Mouse (Mus musculus): ENCODE measurements around the gene Qsox2. TPM values are rescaled to one million over a fixed set of nuclear protein-coding genes. Genes with fewer than 3 reads are reported as not detected.

The Qsox2 gene
- polyA plus RNA-seq (2012; rRNA removed): 7.0 and 9.8 TPM in 2 replicates

DNA sequence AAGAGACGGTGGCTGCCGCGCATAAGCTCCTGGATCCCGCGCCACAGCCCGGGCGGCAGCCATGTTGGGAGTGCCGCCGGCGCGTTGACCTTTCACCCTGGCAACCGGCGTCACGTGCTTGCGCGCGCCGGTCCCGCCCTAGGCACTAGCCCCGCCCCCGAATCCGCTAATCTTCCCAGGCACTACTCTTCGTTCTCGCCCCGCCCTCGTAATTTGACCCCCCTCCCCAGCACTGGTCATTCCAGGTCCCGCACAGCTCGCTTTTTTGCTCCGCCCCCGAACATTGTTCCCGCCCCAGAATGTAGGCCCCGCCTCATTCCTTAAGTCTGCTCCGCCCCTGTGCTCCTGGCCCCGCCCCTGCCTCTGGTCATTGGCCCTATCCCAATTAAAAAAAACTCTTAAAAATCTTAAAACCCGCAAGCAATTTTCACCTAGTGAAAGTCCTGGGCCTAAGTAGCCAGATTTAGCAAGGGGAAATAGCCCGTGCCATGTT is at the start of gene Qsox2:
TSS of gene Qsox2 (minus strand) at position 236 of the 493 bp plus-strand sequence.
- DNase-seq (ENCODE audit: low read depth in 1 of 2, low spot score in 2 of 2): peak; percentile 68 to 81
- TF ChIP-seq CTCF (IDR thresholded peaks at IDR 0.05; ENCODE audit: extremely low read depth, insufficient read depth, insufficient read length, insufficient replicate concordance) (no peak), POLR2A (IDR thresholded peaks at IDR 0.05; ENCODE audit: low read depth, low read length) (no peak)
- Histone ChIP-seq H3K4me1 (ENCODE audit: control insufficient read depth, insufficient read depth, insufficient read length) (peaks cover 3% of the 10 kb centered on the region; the same call in 1 of the 2 replicates), H3K27me3 (ENCODE audit: control insufficient read depth, insufficient read depth, low read length) (no peaks in the 10 kb centered on the region), H3K36me3 (ENCODE audit: control insufficient read depth, insufficient read depth, low read length) (no peaks in the 10 kb centered on the region), H3K27ac (ENCODE audit: insufficient read depth, low read length) (no peak within 1 kb of the TSS), H3K4me3 (ENCODE audit: extremely low read depth, insufficient read depth, insufficient read length) (peak within 1 kb of the TSS; percentile 81)
- under 1% methylated on average over 36 of the region's 36 CpGs for WGBS

DNA sequence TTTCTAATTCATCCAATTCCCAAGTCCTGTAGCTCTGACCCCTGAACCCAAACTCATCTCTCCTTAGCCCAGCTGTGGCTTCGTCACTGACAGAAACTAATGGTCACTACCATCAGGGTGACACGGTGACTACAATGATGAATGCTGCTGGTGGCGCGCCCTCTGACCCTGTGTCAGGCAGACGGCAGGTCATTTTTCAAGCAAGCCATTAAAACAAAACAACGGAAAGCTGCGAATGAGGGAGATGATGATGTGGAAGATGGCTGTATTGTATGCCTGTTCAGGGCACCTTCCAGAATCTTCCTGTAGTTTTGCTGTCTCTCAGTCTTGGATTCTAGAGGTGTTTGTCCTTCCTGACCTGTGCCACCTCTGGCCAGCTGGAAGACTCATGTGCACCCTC is 49.1 kb upstream of the Qsox2 start:
- 90% methylated on average over 7 of the region's 7 CpGs for WGBS
- Histone ChIP-seq H3K4me3 (ENCODE audit: extremely low read depth, insufficient read depth, insufficient read length) (no peak overlapping the region), H3K36me3 (ENCODE audit: control insufficient read depth, insufficient read depth, low read length) (no peaks in the 10 kb centered on the region), H3K27me3 (ENCODE audit: control insufficient read depth, insufficient read depth, low read length) (no peaks in the 10 kb centered on the region), H3K4me1 (ENCODE audit: control insufficient read depth, insufficient read depth, insufficient read length) (no peaks in the 10 kb centered on the region), H3K27ac (ENCODE audit: insufficient read depth, low read length) (no peak overlapping the region)
- DNase-seq (ENCODE audit: low read depth in 1 of 2, low spot score in 2 of 2): no peak
- TF ChIP-seq POLR2A (IDR thresholded peaks at IDR 0.05; ENCODE audit: low read depth, low read length) (no peak), CTCF (IDR thresholded peaks at IDR 0.05; ENCODE audit: extremely low read depth, insufficient read depth, insufficient read length, insufficient replicate concordance) (no peak)

DNA sequence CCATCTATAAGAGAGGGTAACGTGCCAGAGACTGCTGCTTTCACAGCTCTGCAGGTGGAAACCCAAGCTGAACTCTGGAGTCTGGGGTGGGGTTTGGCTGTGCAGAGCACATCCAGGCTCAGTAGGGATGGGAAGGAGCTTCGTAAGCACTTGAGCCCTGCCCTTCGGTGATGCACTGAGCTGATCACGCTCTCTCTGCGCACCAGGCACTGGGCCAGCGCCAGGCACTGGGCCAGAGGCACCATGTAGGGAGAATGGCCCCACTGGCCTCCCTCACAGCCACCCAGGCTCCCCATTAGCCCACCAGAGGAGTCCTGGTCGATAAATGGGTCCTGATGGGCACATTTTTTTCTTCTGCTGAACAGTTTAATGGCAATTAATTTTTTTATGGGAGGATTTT is 48.5 kb upstream of the Qsox2 start:
- no peaks in the 10 kb centered on the region for H3K36me3 ChIP-seq (ENCODE audit: control insufficient read depth, insufficient read depth, low read length)
- no peaks in the 10 kb centered on the region for H3K27me3 ChIP-seq (ENCODE audit: control insufficient read depth, insufficient read depth, low read length)
- no peak overlapping the region for H3K27ac ChIP-seq (ENCODE audit: insufficient read depth, low read length)
- no peak overlapping the region for H3K4me3 ChIP-seq (ENCODE audit: extremely low read depth, insufficient read depth, insufficient read length)
- DNase-seq (ENCODE audit: low read depth in 1 of 2, low spot score in 2 of 2): no peak
- H3K4me1 ChIP-seq (ENCODE audit: control insufficient read depth, insufficient read depth, insufficient read length): no peaks in the 10 kb centered on the region
- TF ChIP-seq CTCF (IDR thresholded peaks at IDR 0.05; ENCODE audit: extremely low read depth, insufficient read depth, insufficient read length, insufficient replicate concordance) (no peak), POLR2A (IDR thresholded peaks at IDR 0.05; ENCODE audit: low read depth, low read length) (no peak)
- WGBS: 75% methylated on average over 7 of the region's 7 CpGs

- TF ChIP-seq POLR2A (IDR thresholded peaks at IDR 0.05; ENCODE audit: low read depth, low read length) (no peak), CTCF (IDR thresholded peaks at IDR 0.05; ENCODE audit: extremely low read depth, insufficient read depth, insufficient read length, insufficient replicate concordance) (no peak)
- Histone ChIP-seq H3K4me1 (ENCODE audit: control insufficient read depth, insufficient read depth, insufficient read length) (no peaks in the 10 kb centered on the region), H3K36me3 (ENCODE audit: control insufficient read depth, insufficient read depth, low read length) (no peaks in the 10 kb centered on the region), H3K4me3 (ENCODE audit: extremely low read depth, insufficient read depth, insufficient read length) (no peak overlapping the region), H3K27ac (ENCODE audit: insufficient read depth, low read length) (no peak overlapping the region), H3K27me3 (ENCODE audit: control insufficient read depth, insufficient read depth, low read length) (no peaks in the 10 kb centered on the region)
- no peak for DNase-seq (ENCODE audit: low read depth in 1 of 2, low spot score in 2 of 2)
- 89% methylated on average over 11 of the region's 11 CpGs for WGBS
Observed at GRCm38 (mm10) chr2:26280594-26280993, 43.3 kb upstream of the Qsox2 start.

GRCm38 (mm10) chr2:26279712-26280111 is 42.4 kb upstream of the Qsox2 start:
- H3K27ac ChIP-seq (ENCODE audit: insufficient read depth, low read length): no peak overlapping the region
- DNase-seq (ENCODE audit: low read depth in 1 of 2, low spot score in 2 of 2): no peak
- H3K4me1 ChIP-seq (ENCODE audit: control insufficient read depth, insufficient read depth, insufficient read length): no peaks in the 10 kb centered on the region
- H3K36me3 ChIP-seq (ENCODE audit: control insufficient read depth, insufficient read depth, low read length): no peaks in the 10 kb centered on the region
- 82% methylated on average over 3 of the region's 3 CpGs for WGBS
- TF ChIP-seq POLR2A (IDR thresholded peaks at IDR 0.05; ENCODE audit: low read depth, low read length): no peak
- TF ChIP-seq CTCF (IDR thresholded peaks at IDR 0.05; ENCODE audit: extremely low read depth, insufficient read depth, insufficient read length, insufficient replicate concordance): no peak
- no peak overlapping the region for H3K4me3 ChIP-seq (ENCODE audit: extremely low read depth, insufficient read depth, insufficient read length)
- H3K27me3 ChIP-seq (ENCODE audit: control insufficient read depth, insufficient read depth, low read length): no peaks in the 10 kb centered on the region

DNA sequence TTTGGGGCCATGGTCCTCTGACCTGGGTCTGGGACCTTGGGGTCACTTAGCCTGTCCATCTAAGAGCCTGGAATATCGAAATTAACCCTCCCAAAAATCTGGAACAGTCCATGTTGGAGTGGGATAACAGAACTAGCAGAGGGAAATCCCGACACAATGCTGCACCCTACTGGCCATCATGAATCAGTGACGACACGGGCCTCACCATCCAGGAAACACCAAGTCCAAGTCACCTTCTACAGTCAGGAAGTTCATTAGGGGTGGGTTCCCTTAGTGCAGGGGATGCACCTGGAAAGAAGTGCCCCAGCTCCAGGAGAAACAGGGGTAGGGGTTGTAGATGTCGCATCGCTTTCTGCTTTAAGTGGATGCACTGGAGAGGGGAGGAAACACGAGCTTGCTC is 36.3 kb upstream of the Qsox2 start:
- DNase-seq (ENCODE audit: low read depth in 1 of 2, low spot score in 2 of 2): no peak
- 17% methylated on average over 7 of the region's 7 CpGs for WGBS

DNA sequence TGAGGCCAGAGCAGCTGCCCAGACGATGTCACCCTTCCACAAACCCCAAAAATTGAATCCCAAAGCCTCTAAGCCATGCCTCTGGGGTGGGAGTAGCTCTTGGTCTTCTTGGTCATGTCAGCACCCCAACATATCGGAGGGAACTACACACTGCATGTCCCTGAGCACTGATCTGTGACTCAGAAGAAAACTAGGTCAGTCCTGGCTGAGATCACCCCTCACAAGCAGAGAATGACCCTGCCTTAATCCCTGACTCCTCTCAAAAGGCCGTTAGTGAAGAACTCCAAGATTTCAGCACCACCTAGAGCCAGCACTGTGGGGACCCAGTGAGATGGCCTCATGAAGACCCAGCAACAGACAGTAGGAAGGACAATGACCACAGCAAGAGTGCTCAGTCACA is 30.9 kb upstream of the Qsox2 start:
- Histone ChIP-seq H3K27me3 (ENCODE audit: control insufficient read depth, insufficient read depth, low read length) (no peaks in the 10 kb centered on the region), H3K27ac (ENCODE audit: insufficient read depth, low read length) (no peak overlapping the region), H3K36me3 (ENCODE audit: control insufficient read depth, insufficient read depth, low read length) (no peaks in the 10 kb centered on the region), H3K4me1 (ENCODE audit: control insufficient read depth, insufficient read depth, insufficient read length) (no peaks in the 10 kb centered on the region), H3K4me3 (ENCODE audit: extremely low read depth, insufficient read depth, insufficient read length) (no peak overlapping the region)
- no peak for TF ChIP-seq POLR2A (IDR thresholded peaks at IDR 0.05; ENCODE audit: low read depth, low read length)
- no peak for DNase-seq (ENCODE audit: low read depth in 1 of 2, low spot score in 2 of 2)
- WGBS: 70% methylated on average over 3 of the region's 3 CpGs

More for the DNA sequence above, 36.3 kb upstream of the Qsox2 start:
- H3K4me3 ChIP-seq (ENCODE audit: extremely low read depth, insufficient read depth, insufficient read length): no peak overlapping the region
- H3K27ac ChIP-seq (ENCODE audit: insufficient read depth, low read length): no peak overlapping the region
- TF ChIP-seq POLR2A (IDR thresholded peaks at IDR 0.05; ENCODE audit: low read depth, low read length) (no peak), CTCF (IDR thresholded peaks at IDR 0.05; ENCODE audit: extremely low read depth, insufficient read depth, insufficient read length, insufficient replicate concordance) (peak; percentile 20; the same call in 1 of the 2 replicates)
- H3K27me3 ChIP-seq (ENCODE audit: control insufficient read depth, insufficient read depth, low read length): no peaks in the 10 kb centered on the region
- H3K36me3 ChIP-seq (ENCODE audit: control insufficient read depth, insufficient read depth, low read length): no peaks in the 10 kb centered on the region
- H3K4me1 ChIP-seq (ENCODE audit: control insufficient read depth, insufficient read depth, insufficient read length): no peaks in the 10 kb centered on the region

Measured in spleen, adult 2 months (tissue).